Mouse (Mus musculus): ENCODE data around the gene Necab3. TPM values are rescaled to one million over a fixed set of nuclear protein-coding genes. Genes with fewer than 3 reads are reported as not detected.

The Necab3 gene
- polyA plus RNA-seq, 1 experiment from 2014 or later = 0.10 TPM

- Histone ChIP-seq H3K4me3 (ENCODE audit: inconsistent target) (no peak overlapping the region), H3K36me3 (ENCODE audit: inconsistent target) (no peaks in the 10 kb centered on the region), H3K27ac (no peak overlapping the region), H3K79me2 (ENCODE audit: inconsistent target) (no peaks in the 10 kb centered on the region)
- 91% methylated on average over 2 of the region's 2 CpGs for WGBS (ENCODE audit: missing documents)
Observed at GRCm38 (mm10) chr2:154541630-154542029, 17.1 kb downstream of the Necab3 start.

GRCm38 (mm10) chr2:154539720-154540119 is 19.0 kb downstream of the Necab3 start:
- Histone ChIP-seq H3K79me2 (ENCODE audit: inconsistent target) (no peaks in the 10 kb centered on the region), H3K36me3 (ENCODE audit: inconsistent target) (peaks cover 13% of the 10 kb centered on the region; the same call in 1 of the 2 replicates), H3K4me3 (ENCODE audit: inconsistent target) (no peak overlapping the region), H3K27ac (no peak overlapping the region)
- 68% methylated on average over 3 of the region's 3 CpGs for WGBS (ENCODE audit: missing documents)

- Histone ChIP-seq H3K36me3 (ENCODE audit: inconsistent target) (peaks cover 17% of the 10 kb centered on the region; the same call in 1 of the 2 replicates), H3K79me2 (ENCODE audit: inconsistent target) (no peaks in the 10 kb centered on the region), H3K27ac (no peak overlapping the region), H3K4me3 (ENCODE audit: inconsistent target) (no peak overlapping the region)
- 89% methylated on average over 3 of the region's 3 CpGs for WGBS (ENCODE audit: missing documents)
Observed at GRCm38 (mm10) chr2:154538710-154539109, 20.0 kb downstream of the Necab3 start.

GRCm38 (mm10) chr2:154538310-154538709 is 20.4 kb downstream of the Necab3 start:
- H3K36me3 ChIP-seq (ENCODE audit: inconsistent target) = peaks cover 21% of the 10 kb centered on the region; the same call in 1 of the 2 replicates

GRCm38 (mm10) chr2:154534704-154535270 is 23.9 kb downstream of the Necab3 start:
- no peak overlapping the region for H3K27ac ChIP-seq
- peaks cover 39% of the 10 kb centered on the region; the same call in 1 of the 2 replicates for H3K36me3 ChIP-seq (ENCODE audit: inconsistent target)
- 95% methylated on average over 11 of the region's 12 CpGs for WGBS (ENCODE audit: missing documents)
- no peak overlapping the region for H3K4me3 ChIP-seq (ENCODE audit: inconsistent target)
- no peaks in the 10 kb centered on the region for H3K79me2 ChIP-seq (ENCODE audit: inconsistent target)

More at GRCm38 (mm10) chr2:154538310-154538709, 20.4 kb downstream of the Necab3 start:
- WGBS (ENCODE audit: missing documents) = 97% methylated on average over 2 of the region's 2 CpGs
- H3K79me2 ChIP-seq (ENCODE audit: inconsistent target) = no peaks in the 10 kb centered on the region
- H3K27ac ChIP-seq = no peak overlapping the region
- H3K4me3 ChIP-seq (ENCODE audit: inconsistent target) = no peak overlapping the region

- Histone ChIP-seq H3K4me3 (ENCODE audit: inconsistent target) (no peak overlapping the region), H3K36me3 (ENCODE audit: inconsistent target) (peaks cover 50% of the 10 kb centered on the region), H3K79me2 (ENCODE audit: inconsistent target) (no peaks in the 10 kb centered on the region), H3K27ac (no peak overlapping the region)
- 95% methylated on average over 3 of the region's 3 CpGs for WGBS (ENCODE audit: missing documents)
Observed at GRCm38 (mm10) chr2:154532888-154533287, 25.8 kb downstream of the Necab3 start.

- Histone ChIP-seq H3K36me3 (ENCODE audit: inconsistent target) (peaks cover 38% of the 10 kb centered on the region), H3K27ac (no peak overlapping the region), H3K4me3 (ENCODE audit: inconsistent target) (no peak overlapping the region), H3K79me2 (ENCODE audit: inconsistent target) (no peaks in the 10 kb centered on the region)
- 83% methylated on average over 2 of the region's 3 CpGs for WGBS (ENCODE audit: missing documents)
Observed at GRCm38 (mm10) chr2:154526531-154526930, 32.2 kb downstream of the Necab3 start.

GRCm38 (mm10) chr2:154525285-154525684 is 33.4 kb downstream of the Necab3 start:
- Histone ChIP-seq H3K27ac (no peak overlapping the region), H3K79me2 (ENCODE audit: inconsistent target) (no peaks in the 10 kb centered on the region), H3K4me3 (ENCODE audit: inconsistent target) (no peak overlapping the region), H3K36me3 (ENCODE audit: inconsistent target) (peaks cover 30% of the 10 kb centered on the region)
- WGBS (ENCODE audit: missing documents) = 97% methylated on average over 2 of the region's 2 CpGs

GRCm38 (mm10) chr2:154522334-154522733 is 36.4 kb downstream of the Necab3 start:
- Histone ChIP-seq H3K36me3 (ENCODE audit: inconsistent target) (peaks cover 29% of the 10 kb centered on the region), H3K4me3 (ENCODE audit: inconsistent target) (no peak overlapping the region), H3K79me2 (ENCODE audit: inconsistent target) (no peaks in the 10 kb centered on the region), H3K27ac (no peak overlapping the region)
- WGBS (ENCODE audit: missing documents) = 91% methylated on average over 5 of the region's 5 CpGs

GRCm38 (mm10) chr2:154521449-154521848 is 37.2 kb downstream of the Necab3 start:
- Histone ChIP-seq H3K36me3 (ENCODE audit: inconsistent target) (peaks cover 29% of the 10 kb centered on the region), H3K4me3 (ENCODE audit: inconsistent target) (no peak overlapping the region), H3K79me2 (ENCODE audit: inconsistent target) (no peaks in the 10 kb centered on the region), H3K27ac (no peak overlapping the region)

GRCm38 (mm10) chr2:154517424-154517823 is 41.3 kb downstream of the Necab3 start:
- Histone ChIP-seq H3K27ac (no peak overlapping the region), H3K36me3 (ENCODE audit: inconsistent target) (0 out of 2 replicates have a peak, but pooled peaks cover 9% of the 10 kb centered on the region), H3K79me2 (ENCODE audit: inconsistent target) (no peaks in the 10 kb centered on the region), H3K4me3 (ENCODE audit: inconsistent target) (no peak overlapping the region)
- 93% methylated on average over 5 of the region's 5 CpGs for WGBS (ENCODE audit: missing documents)

GRCm38 (mm10) chr2:154516944-154517343 is 41.7 kb downstream of the Necab3 start:
- 0 out of 2 replicates have a peak, but pooled peaks cover 9% of the 10 kb centered on the region for H3K36me3 ChIP-seq (ENCODE audit: inconsistent target)
- 83% methylated on average over 2 of the region's 3 CpGs for whole genome bisulfite sequencing (ENCODE audit: missing documents)

GRCm38 (mm10) chr2:154510141-154510540 is 48.5 kb downstream of the Necab3 start:
- Histone ChIP-seq H3K27ac (no peak overlapping the region), H3K4me3 (ENCODE audit: inconsistent target) (no peak overlapping the region), H3K79me2 (ENCODE audit: inconsistent target) (no peaks in the 10 kb centered on the region), H3K36me3 (ENCODE audit: inconsistent target) (peaks cover 25% of the 10 kb centered on the region; the same call in 1 of the 2 replicates)
- WGBS (ENCODE audit: missing documents) = 90% methylated on average over 3 of the region's 3 CpGs

More at GRCm38 (mm10) chr2:154516944-154517343, 41.7 kb downstream of the Necab3 start:
- Histone ChIP-seq H3K27ac (no peak overlapping the region), H3K4me3 (ENCODE audit: inconsistent target) (no peak overlapping the region), H3K79me2 (ENCODE audit: inconsistent target) (no peaks in the 10 kb centered on the region)

- Histone ChIP-seq H3K79me2 (ENCODE audit: inconsistent target) (no peaks in the 10 kb centered on the region), H3K36me3 (ENCODE audit: inconsistent target) (peaks cover 29% of the 10 kb centered on the region; the same call in 1 of the 2 replicates), H3K27ac (no peak overlapping the region), H3K4me3 (ENCODE audit: inconsistent target) (no peak overlapping the region)
- WGBS (ENCODE audit: missing documents) = 91% methylated on average over 4 of the region's 4 CpGs
Observed at GRCm38 (mm10) chr2:154508450-154508849, 50.2 kb downstream of the Necab3 start.

- Histone ChIP-seq H3K4me3 (ENCODE audit: inconsistent target) (no peak overlapping the region), H3K36me3 (ENCODE audit: inconsistent target) (peaks cover 29% of the 10 kb centered on the region; the same call in 1 of the 2 replicates), H3K27ac (no peak overlapping the region), H3K79me2 (ENCODE audit: inconsistent target) (no peaks in the 10 kb centered on the region)
- WGBS (ENCODE audit: missing documents) = 70% methylated on average over 9 of the region's 9 CpGs
Observed at GRCm38 (mm10) chr2:154507566-154508283, 51.0 kb downstream of the Necab3 start.
